Mouse (Mus musculus): Measurements from ENCODE around the gene Cfap61. TPM values are rescaled to one million over a fixed set of nuclear protein-coding genes. Genes with fewer than 3 reads are reported as not detected.

The Cfap61 gene
- polyA plus RNA-seq, 1 experiment from 2014 or later = 2.9 TPM

DNA sequence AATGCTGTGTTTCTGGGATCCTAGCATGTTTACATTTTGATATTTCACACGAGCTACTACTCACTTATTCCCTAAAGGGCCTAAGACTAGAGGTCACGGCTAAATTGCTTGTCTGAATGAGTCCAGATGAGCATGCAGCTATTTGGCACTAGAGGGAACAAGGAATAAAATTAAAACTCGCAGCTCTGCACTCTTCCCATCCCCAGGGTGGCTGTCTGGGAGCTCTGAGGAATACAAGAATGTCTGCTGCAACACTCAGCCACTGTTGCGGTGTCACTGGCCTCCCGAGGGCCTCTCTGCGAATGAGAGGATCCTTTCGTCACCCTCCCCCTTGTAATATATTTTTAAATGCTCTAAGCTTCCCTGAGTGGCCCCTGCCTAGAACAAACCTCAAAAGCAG lies 310.8 kb downstream of the Cfap61 start:
- H3K27me3 ChIP-seq (ENCODE audit: control insufficient read depth, insufficient read depth, low read depth, low read length) = no peaks in the 10 kb centered on the region
- H3K36me3 ChIP-seq (ENCODE audit: control insufficient read depth, insufficient read depth, low read length) = 0 out of 2 replicates have a peak, but pooled peaks cover 2% of the 10 kb centered on the region
- H3K4me2 ChIP-seq (ENCODE audit: low read length) = no peak overlapping the region
- no peak for ATAC-seq
- H3K27ac ChIP-seq (ENCODE audit: low read length) = no peak overlapping the region
- H3K4me3 ChIP-seq (ENCODE audit: low read depth, low read length) = no peak overlapping the region
- no peaks in the 10 kb centered on the region for H3K4me1 ChIP-seq (ENCODE audit: control insufficient read depth, insufficient read depth, low read length)
- H3K9me3 ChIP-seq (replicated peaks; ENCODE audit: control insufficient read depth, low read length, poor library complexity, severe bottlenecking) = no peaks in the 10 kb centered on the region
- H3K9ac ChIP-seq (ENCODE audit: low read depth, low read length) = no peak overlapping the region
- 57% methylated on average over 7 of the region's 7 CpGs for WGBS

DNA sequence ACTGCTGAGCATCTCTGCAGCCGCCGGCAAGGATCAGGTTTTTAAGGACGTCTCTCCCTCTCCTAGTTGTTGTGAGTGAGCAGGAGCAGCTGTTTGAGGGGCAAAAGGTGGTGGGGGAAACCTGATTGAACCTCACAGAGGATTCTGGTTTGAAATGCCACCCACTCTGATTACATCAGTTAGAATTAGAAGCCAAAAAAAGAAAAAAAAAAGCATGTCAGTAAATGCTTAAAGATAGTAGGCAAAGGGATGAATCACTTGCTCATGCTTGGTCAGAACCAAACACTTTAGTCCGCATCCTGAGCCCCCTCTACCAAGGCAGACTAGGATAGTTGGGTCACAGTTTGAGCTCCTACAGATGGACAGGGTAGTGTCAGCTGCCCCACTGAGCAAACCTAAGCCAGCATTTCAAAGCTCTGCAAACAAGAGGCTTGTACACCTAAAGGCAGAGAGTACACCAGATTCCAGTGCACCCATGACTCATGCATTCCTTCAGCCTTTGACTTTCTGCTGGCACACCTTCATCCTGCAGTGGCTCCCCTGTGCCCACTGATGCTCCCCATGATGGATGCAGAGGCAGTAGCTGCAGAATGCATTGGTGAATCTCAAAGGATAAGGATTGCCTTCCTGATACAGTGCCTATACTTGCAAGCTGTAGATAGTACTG lies 312.0 kb downstream of the Cfap61 start:
- no peak overlapping the region for H3K27ac ChIP-seq (ENCODE audit: low read length)
- ATAC-seq = no peak
- H3K36me3 ChIP-seq (ENCODE audit: control insufficient read depth, insufficient read depth, low read length) = 0 out of 2 replicates have a peak, but pooled peaks cover 2% of the 10 kb centered on the region
- H3K9ac ChIP-seq (ENCODE audit: low read depth, low read length) = no peak overlapping the region
- 76% methylated on average over 4 of the region's 4 CpGs for WGBS
- no peaks in the 10 kb centered on the region for H3K27me3 ChIP-seq (ENCODE audit: control insufficient read depth, insufficient read depth, low read depth, low read length)
- H3K4me3 ChIP-seq (ENCODE audit: low read depth, low read length) = no peak overlapping the region
- no peaks in the 10 kb centered on the region for H3K9me3 ChIP-seq (replicated peaks; ENCODE audit: control insufficient read depth, low read length, poor library complexity, severe bottlenecking)
- no peaks in the 10 kb centered on the region for H3K4me1 ChIP-seq (ENCODE audit: control insufficient read depth, insufficient read depth, low read length)
- no peak overlapping the region for H3K4me2 ChIP-seq (ENCODE audit: low read length)

DNA sequence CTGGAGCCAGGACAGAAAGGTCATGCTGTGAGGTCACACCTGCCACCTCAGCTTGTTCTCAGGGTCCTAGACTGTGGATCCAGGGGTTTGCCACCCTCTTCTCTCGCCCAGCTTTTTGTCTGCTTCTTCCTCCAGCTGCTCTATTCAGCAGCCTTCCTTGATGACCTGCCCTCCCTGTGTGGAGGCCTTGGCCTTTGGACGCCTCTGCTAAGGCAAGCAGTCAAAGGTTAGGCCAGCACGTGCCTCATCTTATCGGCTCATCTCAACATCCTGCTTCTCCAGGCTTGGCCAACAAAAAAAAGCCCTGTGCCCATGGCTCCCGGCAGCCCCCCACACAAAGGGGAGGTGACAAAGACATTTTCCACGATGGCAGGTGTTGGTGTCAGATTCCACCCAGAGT lies 313.0 kb downstream of the Cfap61 start:
- H3K4me1 ChIP-seq (ENCODE audit: control insufficient read depth, insufficient read depth, low read length) = no peaks in the 10 kb centered on the region
- no peaks in the 10 kb centered on the region for H3K27me3 ChIP-seq (ENCODE audit: control insufficient read depth, insufficient read depth, low read depth, low read length)
- no peak overlapping the region for H3K4me3 ChIP-seq (ENCODE audit: low read depth, low read length)
- H3K9ac ChIP-seq (ENCODE audit: low read depth, low read length) = no peak overlapping the region
- 0 out of 2 replicates have a peak, but pooled peaks cover 2% of the 10 kb centered on the region for H3K36me3 ChIP-seq (ENCODE audit: control insufficient read depth, insufficient read depth, low read length)
- no peaks in the 10 kb centered on the region for H3K9me3 ChIP-seq (replicated peaks; ENCODE audit: control insufficient read depth, low read length, poor library complexity, severe bottlenecking)
- 37% methylated on average over 6 of the region's 6 CpGs for WGBS
- ATAC-seq = no peak
- no peak overlapping the region for H3K4me2 ChIP-seq (ENCODE audit: low read length)
- no peak overlapping the region for H3K27ac ChIP-seq (ENCODE audit: low read length)

DNA sequence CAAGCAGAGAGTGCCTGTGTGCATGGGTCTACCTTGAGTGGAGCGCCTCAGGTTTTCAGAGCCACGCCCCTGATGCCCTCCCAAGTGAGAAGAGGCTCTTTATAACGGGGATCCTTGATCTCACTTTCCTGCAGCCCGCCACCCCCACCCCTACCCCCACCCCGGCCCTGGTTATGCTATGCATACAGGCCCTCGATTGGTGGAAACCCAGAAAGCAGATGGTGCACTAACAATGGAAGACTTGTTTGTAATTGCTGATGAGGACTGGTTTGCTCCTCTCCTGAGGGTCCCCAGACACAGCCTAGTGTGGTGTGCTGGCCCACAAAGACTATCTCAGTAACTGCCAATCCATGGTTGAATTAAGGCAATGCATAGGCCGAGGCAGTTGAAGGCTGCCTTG lies 314.4 kb downstream of the Cfap61 start:
- 0 out of 2 replicates have a peak, but pooled peaks cover under 1% of the 10 kb centered on the region for H3K36me3 ChIP-seq (ENCODE audit: control insufficient read depth, insufficient read depth, low read length)
- H3K9ac ChIP-seq (ENCODE audit: low read depth, low read length) = no peak overlapping the region
- ATAC-seq = 0 out of 2 replicates have a peak, but pooled peaks have one; percentile 18
- no peak overlapping the region for H3K4me3 ChIP-seq (ENCODE audit: low read depth, low read length)
- no peak overlapping the region for H3K4me2 ChIP-seq (ENCODE audit: low read length)
- no peaks in the 10 kb centered on the region for H3K9me3 ChIP-seq (replicated peaks; ENCODE audit: control insufficient read depth, low read length, poor library complexity, severe bottlenecking)
- no peak overlapping the region for H3K27ac ChIP-seq (ENCODE audit: low read length)
- no peaks in the 10 kb centered on the region for H3K27me3 ChIP-seq (ENCODE audit: control insufficient read depth, insufficient read depth, low read depth, low read length)
- WGBS = 50% methylated on average over 7 of the region's 7 CpGs
- H3K4me1 ChIP-seq (ENCODE audit: control insufficient read depth, insufficient read depth, low read length) = no peaks in the 10 kb centered on the region

DNA sequence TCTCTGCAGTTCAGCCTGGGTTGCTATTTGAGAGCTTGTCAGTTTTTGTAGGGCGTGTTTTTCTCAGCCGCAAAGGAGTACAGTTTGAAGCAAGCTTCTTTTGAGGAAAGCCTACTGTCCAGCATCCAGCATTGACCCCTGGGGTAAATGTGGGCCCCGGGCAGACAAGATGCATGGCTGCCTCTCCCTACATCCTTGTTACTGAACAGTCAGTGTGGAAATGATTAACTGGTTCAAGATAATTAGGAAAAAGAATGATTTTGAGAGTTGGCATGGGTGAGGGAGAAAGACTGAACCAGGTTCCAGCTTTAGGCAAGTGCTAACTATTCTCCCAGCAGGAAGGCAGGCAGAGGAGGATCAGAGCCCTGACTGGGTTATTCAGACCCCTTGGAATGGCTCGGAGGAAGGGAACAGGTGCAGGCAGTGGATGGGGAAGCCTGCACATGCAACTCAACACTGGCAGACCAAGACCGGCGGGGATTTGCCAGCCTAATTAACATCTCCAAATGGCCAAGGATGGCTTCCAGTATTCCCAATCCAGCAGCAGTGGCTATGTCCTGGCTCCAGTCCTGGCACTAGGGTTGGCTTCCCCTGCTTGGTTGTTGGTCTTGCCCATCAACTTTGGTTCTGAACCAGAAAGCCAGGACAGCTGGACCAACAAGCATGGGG lies 315.8 kb downstream of the Cfap61 start:
- H3K27me3 ChIP-seq (ENCODE audit: control insufficient read depth, insufficient read depth, low read depth, low read length) = no peaks in the 10 kb centered on the region
- 59% methylated on average over 6 of the region's 6 CpGs for WGBS
- no peak for ATAC-seq
- H3K27ac ChIP-seq (ENCODE audit: low read length) = no peak overlapping the region
- no peak overlapping the region for H3K4me2 ChIP-seq (ENCODE audit: low read length)
- no peaks in the 10 kb centered on the region for H3K4me1 ChIP-seq (ENCODE audit: control insufficient read depth, insufficient read depth, low read length)
- H3K9ac ChIP-seq (ENCODE audit: low read depth, low read length) = no peak overlapping the region
- no peaks in the 10 kb centered on the region for H3K36me3 ChIP-seq (ENCODE audit: control insufficient read depth, insufficient read depth, low read length)
- H3K4me3 ChIP-seq (ENCODE audit: low read depth, low read length) = no peak overlapping the region
- H3K9me3 ChIP-seq (replicated peaks; ENCODE audit: control insufficient read depth, low read length, poor library complexity, severe bottlenecking) = no peaks in the 10 kb centered on the region

DNA sequence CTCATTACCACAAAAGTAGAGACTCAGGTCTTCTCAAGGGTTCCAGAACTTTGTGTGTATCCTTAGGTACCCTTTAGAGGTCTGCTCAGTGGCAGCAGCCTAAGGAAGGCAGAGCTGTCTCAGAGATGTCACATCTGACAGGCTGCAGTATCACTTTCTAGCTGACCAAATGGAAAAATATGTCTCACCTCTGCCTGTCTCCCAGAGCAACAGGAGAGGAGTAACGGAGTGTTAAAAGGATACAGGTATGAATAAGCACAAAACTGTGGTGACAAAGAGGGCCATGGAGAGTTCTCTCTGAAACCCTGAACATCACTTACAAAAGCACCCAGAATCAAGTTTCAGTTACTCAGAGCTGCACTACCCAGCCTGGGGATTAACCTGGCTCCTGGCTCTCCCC lies 319.8 kb downstream of the Cfap61 start:
- Histone ChIP-seq H3K36me3 (ENCODE audit: control insufficient read depth, insufficient read depth, low read length) (no peaks in the 10 kb centered on the region), H3K27me3 (ENCODE audit: control insufficient read depth, insufficient read depth, low read depth, low read length) (no peaks in the 10 kb centered on the region), H3K9ac (ENCODE audit: low read depth, low read length) (no peak overlapping the region), H3K4me3 (ENCODE audit: low read depth, low read length) (no peak overlapping the region), H3K27ac (ENCODE audit: low read length) (no peak overlapping the region), H3K4me1 (ENCODE audit: control insufficient read depth, insufficient read depth, low read length) (peaks cover 24% of the 10 kb centered on the region), H3K4me2 (ENCODE audit: low read length) (no peak overlapping the region), H3K9me3 (replicated peaks; ENCODE audit: control insufficient read depth, low read length, poor library complexity, severe bottlenecking) (no peaks in the 10 kb centered on the region)
- 83% methylated on average over 1 of the region's 1 CpGs for WGBS
- no peak for ATAC-seq

DNA sequence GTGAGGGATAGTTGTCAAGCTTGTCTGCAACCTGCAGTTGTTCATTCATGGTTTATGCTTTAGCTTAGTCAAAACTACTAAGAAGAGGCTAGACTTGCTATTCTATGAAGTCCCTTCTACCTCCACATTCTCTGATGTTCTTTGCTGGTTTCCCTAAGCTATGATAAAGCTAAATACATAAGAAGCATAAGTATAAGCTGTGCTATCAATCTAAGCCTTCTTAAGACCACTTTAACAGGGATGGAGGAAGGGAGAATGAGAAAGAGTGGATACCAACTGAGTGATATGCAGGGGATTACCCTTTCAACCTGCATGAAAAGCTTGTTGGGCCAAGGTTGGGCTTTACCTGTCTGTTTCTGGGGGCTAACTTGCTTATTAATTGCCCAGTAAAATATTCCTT lies 321.1 kb downstream of the Cfap61 start:
- no peak overlapping the region for H3K27ac ChIP-seq (ENCODE audit: low read length)
- H3K4me3 ChIP-seq (ENCODE audit: low read depth, low read length) = no peak overlapping the region
- no peaks in the 10 kb centered on the region for H3K9me3 ChIP-seq (replicated peaks; ENCODE audit: control insufficient read depth, low read length, poor library complexity, severe bottlenecking)
- no peaks in the 10 kb centered on the region for H3K36me3 ChIP-seq (ENCODE audit: control insufficient read depth, insufficient read depth, low read length)
- no peak for ATAC-seq
- H3K4me1 ChIP-seq (ENCODE audit: control insufficient read depth, insufficient read depth, low read length) = peaks cover 32% of the 10 kb centered on the region
- H3K4me2 ChIP-seq (ENCODE audit: low read length) = no peak overlapping the region
- no peaks in the 10 kb centered on the region for H3K27me3 ChIP-seq (ENCODE audit: control insufficient read depth, insufficient read depth, low read depth, low read length)
- no peak overlapping the region for H3K9ac ChIP-seq (ENCODE audit: low read depth, low read length)

DNA sequence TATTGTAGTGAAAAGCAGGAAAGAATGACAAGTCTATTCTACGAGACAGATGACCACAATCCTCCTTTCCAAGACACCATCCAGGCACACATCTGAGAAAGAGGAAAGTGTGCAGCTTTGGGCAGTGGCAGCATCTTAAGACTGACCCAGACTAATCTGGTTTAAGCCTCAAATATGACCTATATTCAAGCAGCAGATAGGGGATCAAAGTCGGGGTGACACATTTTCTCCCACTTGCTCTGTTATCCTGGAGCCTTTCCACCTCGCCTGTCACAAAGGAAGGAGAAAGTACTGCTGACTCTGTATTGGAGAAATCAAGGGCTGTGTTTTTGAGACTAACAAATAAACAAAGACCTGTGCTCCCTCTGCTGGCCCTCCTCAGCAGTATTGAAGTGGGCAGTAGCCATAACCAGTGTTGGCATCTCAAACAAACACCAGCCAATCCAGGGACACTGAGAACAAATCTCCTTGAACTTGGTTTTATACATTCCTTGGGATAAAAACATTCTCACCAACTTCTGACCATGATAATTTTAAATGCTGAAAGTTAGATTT lies 321.8 kb downstream of the Cfap61 start:
- no peak for ATAC-seq
- Histone ChIP-seq H3K9ac (ENCODE audit: low read depth, low read length) (no peak overlapping the region), H3K27ac (ENCODE audit: low read length) (no peak overlapping the region; the same call in 1 of the 2 replicates), H3K4me3 (ENCODE audit: low read depth, low read length) (no peak overlapping the region), H3K27me3 (ENCODE audit: control insufficient read depth, insufficient read depth, low read depth, low read length) (no peaks in the 10 kb centered on the region), H3K36me3 (ENCODE audit: control insufficient read depth, insufficient read depth, low read length) (no peaks in the 10 kb centered on the region), H3K9me3 (replicated peaks; ENCODE audit: control insufficient read depth, low read length, poor library complexity, severe bottlenecking) (no peaks in the 10 kb centered on the region), H3K4me1 (ENCODE audit: control insufficient read depth, insufficient read depth, low read length) (peaks cover 38% of the 10 kb centered on the region), H3K4me2 (ENCODE audit: low read length) (no peak overlapping the region)
- 40% methylated on average over 3 of the region's 3 CpGs for WGBS

DNA sequence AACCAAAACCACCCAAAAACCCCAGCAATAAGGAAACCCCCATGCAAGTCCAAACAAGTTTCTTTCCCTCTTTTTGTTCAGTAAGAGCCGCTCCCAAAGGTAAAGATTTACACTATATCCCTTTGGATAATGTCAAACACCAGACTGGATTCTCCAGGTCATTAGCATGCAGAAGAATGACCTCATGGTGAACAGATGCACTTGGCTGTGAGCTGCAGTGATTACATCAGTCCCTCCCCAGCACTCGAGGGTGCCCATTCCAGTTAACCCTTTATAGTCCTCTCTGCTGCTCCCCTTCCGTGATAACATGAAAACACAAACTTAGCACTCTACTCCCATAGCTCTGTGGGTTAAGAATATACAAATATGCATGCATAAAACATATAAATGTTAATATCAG lies 322.5 kb downstream of the Cfap61 start:
- Histone ChIP-seq H3K27me3 (ENCODE audit: control insufficient read depth, insufficient read depth, low read depth, low read length) (no peaks in the 10 kb centered on the region), H3K4me2 (ENCODE audit: low read length) (no peak overlapping the region), H3K4me1 (ENCODE audit: control insufficient read depth, insufficient read depth, low read length) (peaks cover 39% of the 10 kb centered on the region), H3K4me3 (ENCODE audit: low read depth, low read length) (no peak overlapping the region), H3K36me3 (ENCODE audit: control insufficient read depth, insufficient read depth, low read length) (no peaks in the 10 kb centered on the region), H3K9ac (ENCODE audit: low read depth, low read length) (no peak overlapping the region), H3K9me3 (replicated peaks; ENCODE audit: control insufficient read depth, low read length, poor library complexity, severe bottlenecking) (no peaks in the 10 kb centered on the region), H3K27ac (ENCODE audit: low read length) (no peak overlapping the region; the same call in 1 of the 2 replicates)
- ATAC-seq = no peak
- 18% methylated on average over 3 of the region's 3 CpGs for WGBS
